Mouse (Mus musculus): ENCODE measurements around the gene Susd4. TPM values are rescaled to one million over a fixed set of nuclear protein-coding genes. Genes with fewer than 3 reads are reported as not detected.

The Susd4 gene
- polyA plus RNA-seq, 1 experiment from 2014 or later, result 22.8 TPM

- no peak overlapping the region for H3K9ac ChIP-seq
- H3K27ac ChIP-seq, result no peak overlapping the region
- peak overlapping the region; percentile 4; the same call in 1 of the 2 replicates for H3K4me2 ChIP-seq
- no peaks in the 10 kb centered on the region for H3K9me3 ChIP-seq
- H3K27me3 ChIP-seq, result no peaks in the 10 kb centered on the region
- H3K4me3 ChIP-seq, result no peak overlapping the region
- ATAC-seq (ENCODE audit: borderline replicate concordance, extremely low read depth, low FRiP score, low TSS enrichment), result peak; percentile 63; the same call in 1 of the 2 replicates
- WGBS, result 18% methylated on average over 16 of the region's 16 CpGs
- no peaks in the 10 kb centered on the region for H3K36me3 ChIP-seq
- H3K4me1 ChIP-seq, result peaks cover 19% of the 10 kb centered on the region
These were observed 28.9 kb downstream of the Susd4 start for GRCm38 (mm10) chr1:182792521-182793071.

- no peak overlapping the region for H3K9ac ChIP-seq
- no peak overlapping the region for H3K4me3 ChIP-seq
- peaks cover 10% of the 10 kb centered on the region for H3K4me1 ChIP-seq
- WGBS, result 83% methylated on average over 10 of the region's 10 CpGs
- no peak overlapping the region for H3K27ac ChIP-seq
- no peak overlapping the region for H3K4me2 ChIP-seq
- no peak for ATAC-seq (ENCODE audit: borderline replicate concordance, extremely low read depth, low FRiP score, low TSS enrichment)
- no peaks in the 10 kb centered on the region for H3K36me3 ChIP-seq
- H3K27me3 ChIP-seq, result no peaks in the 10 kb centered on the region
- no peaks in the 10 kb centered on the region for H3K9me3 ChIP-seq
These were observed 30.6 kb downstream of the Susd4 start for GRCm38 (mm10) chr1:182794221-182794620.

- no peaks in the 10 kb centered on the region for H3K9me3 ChIP-seq
- H3K27me3 ChIP-seq, result no peaks in the 10 kb centered on the region
- H3K27ac ChIP-seq, result no peak overlapping the region
- no peak overlapping the region for H3K4me3 ChIP-seq
- H3K9ac ChIP-seq, result no peak overlapping the region
- peaks cover 6% of the 10 kb centered on the region; the same call in 1 of the 2 replicates for H3K4me1 ChIP-seq
- no peak for ATAC-seq (ENCODE audit: borderline replicate concordance, extremely low read depth, low FRiP score, low TSS enrichment)
- H3K36me3 ChIP-seq, result no peaks in the 10 kb centered on the region
- H3K4me2 ChIP-seq, result no peak overlapping the region
- WGBS, result 91% methylated on average over 9 of the region's 9 CpGs
These were observed 31.0 kb downstream of the Susd4 start for GRCm38 (mm10) chr1:182794628-182795027.

- H3K4me3 ChIP-seq, result no peak overlapping the region
- no peak overlapping the region for H3K27ac ChIP-seq
- H3K4me1 ChIP-seq, result peaks cover 2% of the 10 kb centered on the region; the same call in 1 of the 2 replicates
- no peaks in the 10 kb centered on the region for H3K27me3 ChIP-seq
- no peak overlapping the region for H3K4me2 ChIP-seq
- ATAC-seq (ENCODE audit: borderline replicate concordance, extremely low read depth, low FRiP score, low TSS enrichment), result no peak
- H3K9ac ChIP-seq, result no peak overlapping the region
- 69% methylated on average over 14 of the region's 14 CpGs for WGBS
- no peaks in the 10 kb centered on the region for H3K9me3 ChIP-seq
- H3K36me3 ChIP-seq, result no peaks in the 10 kb centered on the region
These were observed 33.4 kb downstream of the Susd4 start for GRCm38 (mm10) chr1:182797048-182797447.

GRCm38 (mm10) chr1:182801590-182801989 lies 37.9 kb downstream of the Susd4 start:
- H3K4me1 ChIP-seq, result no peaks in the 10 kb centered on the region
- no peak overlapping the region for H3K27ac ChIP-seq
- WGBS, result 83% methylated on average over 2 of the region's 2 CpGs
- H3K4me3 ChIP-seq, result no peak overlapping the region
- H3K4me2 ChIP-seq, result no peak overlapping the region
- no peaks in the 10 kb centered on the region for H3K27me3 ChIP-seq
- H3K36me3 ChIP-seq, result no peaks in the 10 kb centered on the region
- no peak for ATAC-seq (ENCODE audit: borderline replicate concordance, extremely low read depth, low FRiP score, low TSS enrichment)
- H3K9me3 ChIP-seq, result no peaks in the 10 kb centered on the region
- H3K9ac ChIP-seq, result no peak overlapping the region

GRCm38 (mm10) chr1:182802891-182803290 lies 39.2 kb downstream of the Susd4 start:
- H3K9ac ChIP-seq, result no peak overlapping the region

GRCm38 (mm10) chr1:182813991-182814390 lies 50.3 kb downstream of the Susd4 start:
- H3K9ac ChIP-seq, result no peak overlapping the region

More at GRCm38 (mm10) chr1:182802891-182803290, 39.2 kb downstream of the Susd4 start:
- no peak for ATAC-seq (ENCODE audit: borderline replicate concordance, extremely low read depth, low FRiP score, low TSS enrichment)
- H3K27me3 ChIP-seq, result no peaks in the 10 kb centered on the region
- H3K36me3 ChIP-seq, result no peaks in the 10 kb centered on the region
- H3K4me1 ChIP-seq, result no peaks in the 10 kb centered on the region
- 57% methylated on average over 15 of the region's 15 CpGs for WGBS
- no peak overlapping the region for H3K4me2 ChIP-seq
- no peak overlapping the region for H3K4me3 ChIP-seq
- H3K9me3 ChIP-seq, result no peaks in the 10 kb centered on the region
- no peak overlapping the region for H3K27ac ChIP-seq

GRCm38 (mm10) chr1:182814566-182814965 lies 50.9 kb downstream of the Susd4 start:
- Histone ChIP-seq H3K27ac (no peak overlapping the region), H3K9ac (no peak overlapping the region), H3K4me3 (no peak overlapping the region), H3K27me3 (no peaks in the 10 kb centered on the region), H3K4me1 (peaks cover 4% of the 10 kb centered on the region; the same call in 1 of the 2 replicates), H3K36me3 (no peaks in the 10 kb centered on the region), H3K9me3 (0 out of 2 replicates have a peak, but pooled peaks cover 6% of the 10 kb centered on the region), H3K4me2 (no peak overlapping the region)
- 77% methylated on average over 6 of the region's 6 CpGs for WGBS
- no peak for ATAC-seq (ENCODE audit: borderline replicate concordance, extremely low read depth, low FRiP score, low TSS enrichment)

More at GRCm38 (mm10) chr1:182813991-182814390, 50.3 kb downstream of the Susd4 start:
- H3K27ac ChIP-seq, result no peak overlapping the region
- no peaks in the 10 kb centered on the region for H3K36me3 ChIP-seq
- H3K27me3 ChIP-seq, result no peaks in the 10 kb centered on the region
- no peak overlapping the region for H3K4me2 ChIP-seq
- ATAC-seq (ENCODE audit: borderline replicate concordance, extremely low read depth, low FRiP score, low TSS enrichment), result no peak
- no peak overlapping the region for H3K4me3 ChIP-seq
- peaks cover 2% of the 10 kb centered on the region; the same call in 1 of the 2 replicates for H3K4me1 ChIP-seq
- 61% methylated on average over 7 of the region's 7 CpGs for WGBS
- H3K9me3 ChIP-seq, result 0 out of 2 replicates have a peak, but pooled peaks cover 6% of the 10 kb centered on the region

- Histone ChIP-seq H3K4me2 (no peak overlapping the region), H3K9ac (no peak overlapping the region), H3K27ac (no peak overlapping the region), H3K4me1 (peaks cover 4% of the 10 kb centered on the region; the same call in 1 of the 2 replicates), H3K9me3 (0 out of 2 replicates have a peak, but pooled peaks cover 3% of the 10 kb centered on the region), H3K36me3 (no peaks in the 10 kb centered on the region), H3K27me3 (no peaks in the 10 kb centered on the region), H3K4me3 (no peak overlapping the region)
- 56% methylated on average over 5 of the region's 5 CpGs for WGBS
- no peak for ATAC-seq (ENCODE audit: borderline replicate concordance, extremely low read depth, low FRiP score, low TSS enrichment)
These were observed 53.4 kb downstream of the Susd4 start for GRCm38 (mm10) chr1:182817106-182817505.

- Histone ChIP-seq H3K27ac (no peak overlapping the region), H3K4me1 (peaks cover 4% of the 10 kb centered on the region; the same call in 1 of the 2 replicates), H3K27me3 (no peaks in the 10 kb centered on the region), H3K9me3 (no peaks in the 10 kb centered on the region), H3K4me2 (no peak overlapping the region), H3K36me3 (no peaks in the 10 kb centered on the region), H3K9ac (no peak overlapping the region), H3K4me3 (no peak overlapping the region)
- WGBS, result 23% methylated on average over 6 of the region's 6 CpGs
- no peak for ATAC-seq (ENCODE audit: borderline replicate concordance, extremely low read depth, low FRiP score, low TSS enrichment)
These were observed 54.0 kb downstream of the Susd4 start for GRCm38 (mm10) chr1:182817624-182818023.

GRCm38 (mm10) chr1:182818931-182819330 lies 55.3 kb downstream of the Susd4 start:
- Histone ChIP-seq H3K9ac (no peak overlapping the region), H3K27ac (no peak overlapping the region), H3K36me3 (no peaks in the 10 kb centered on the region), H3K4me3 (no peak overlapping the region), H3K4me2 (no peak overlapping the region), H3K27me3 (no peaks in the 10 kb centered on the region), H3K4me1 (peaks cover 4% of the 10 kb centered on the region; the same call in 1 of the 2 replicates), H3K9me3 (no peaks in the 10 kb centered on the region)
- WGBS, result 24% methylated on average over 10 of the region's 10 CpGs
- ATAC-seq (ENCODE audit: borderline replicate concordance, extremely low read depth, low FRiP score, low TSS enrichment), result no peak

GRCm38 (mm10) chr1:182822729-182823128 lies 59.1 kb downstream of the Susd4 start:
- H3K27me3 ChIP-seq, result no peaks in the 10 kb centered on the region
- ATAC-seq (ENCODE audit: borderline replicate concordance, extremely low read depth, low FRiP score, low TSS enrichment), result no peak
- H3K4me1 ChIP-seq, result peaks cover 21% of the 10 kb centered on the region
- no peaks in the 10 kb centered on the region for H3K9me3 ChIP-seq
- H3K4me3 ChIP-seq, result no peak overlapping the region
- H3K9ac ChIP-seq, result no peak overlapping the region
- no peak overlapping the region for H3K4me2 ChIP-seq
- H3K27ac ChIP-seq, result no peak overlapping the region
- WGBS, result 70% methylated on average over 10 of the region's 10 CpGs
- H3K36me3 ChIP-seq, result no peaks in the 10 kb centered on the region

Data from lung, embryonic 15.5 days (tissue).